Mouse (Mus musculus): ENCODE results near the gene Npc1l1. TPM values are rescaled to one million over a fixed set of nuclear protein-coding genes. Genes with fewer than 3 reads are reported as not detected.
A peak's percentile ranks its signal among the peaks of the same experiment; 100 is the strongest.

Npc1l1 gene
- polyA plus RNA-seq (2014; fragmentation: Nextera tagmentation; extraction: Ambion mirVana): not detected in 2 replicates

DNA sequence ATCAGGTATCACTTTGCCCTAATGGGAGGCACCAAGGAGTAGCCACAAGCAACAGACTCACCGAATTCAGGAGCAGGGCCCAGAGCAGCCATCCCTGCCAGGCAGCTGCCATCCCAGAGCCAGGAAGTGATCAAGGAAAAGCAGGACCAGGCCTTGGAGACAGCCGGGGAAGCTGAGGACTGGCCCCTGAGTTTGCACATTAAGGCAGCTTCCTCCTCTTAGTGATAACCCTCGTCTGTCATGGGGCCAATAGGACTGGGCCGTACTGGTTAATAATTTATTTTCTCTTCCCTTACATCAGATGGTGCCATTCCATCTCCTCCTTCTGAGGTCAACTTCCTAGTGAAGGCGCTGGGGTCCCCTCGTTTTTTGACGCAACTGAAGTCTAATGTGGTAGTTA, at the start of gene Npc1l1:
Gene Npc1l1, minus strand, starts transcription at position 132 of the 400 bp plus-strand sequence.
- WGBS: 83% methylated on average over 7 of the region's 7 CpGs
- no peak for DNase-seq (ENCODE audit: low spot score)
- ATAC-seq (ENCODE audit: low FRiP score): no peak

DNA sequence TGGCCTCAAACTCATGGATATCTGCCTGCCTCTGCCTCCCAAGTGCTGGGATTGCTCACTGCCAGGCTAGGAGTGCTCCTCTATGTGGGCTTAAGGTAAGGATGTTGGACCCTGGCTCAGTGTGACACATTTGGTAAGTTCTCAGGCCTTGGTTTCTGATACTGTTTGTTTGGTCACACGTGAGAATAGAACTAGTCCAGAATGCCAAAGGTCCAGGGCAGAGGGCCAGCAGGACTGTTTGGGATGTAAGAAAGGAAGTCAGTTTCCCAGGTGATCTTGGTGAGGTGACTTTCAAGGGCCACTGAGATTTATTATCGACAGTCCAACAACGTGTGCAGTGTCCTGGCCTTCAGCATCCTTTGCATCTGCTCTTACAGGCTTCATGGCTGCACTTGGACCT, 46.5 kb upstream of the Npc1l1 start:
- Histone ChIP-seq H3K4me2 (replicated peaks; ENCODE audit: low read depth, low read length) (no peak overlapping the region), H3K9ac (ENCODE audit: low read depth, low read length) (no peak overlapping the region), H3K27me3 (ENCODE audit: control insufficient read depth, insufficient read depth, low read length) (no peaks in the 10 kb centered on the region), H3K27ac (ENCODE audit: low read depth, low read length) (no peak overlapping the region), H3K4me1 (replicated peaks; ENCODE audit: control insufficient read depth, insufficient read depth, low read length) (peaks cover 5% of the 10 kb centered on the region; the same call in 1 of the 2 replicates), H3K36me3 (ENCODE audit: control insufficient read depth, insufficient read depth, low read length) (no peaks in the 10 kb centered on the region; the same call in 1 of the 2 replicates), H3K9me3 (ENCODE audit: control insufficient read depth, low read length) (no peaks in the 10 kb centered on the region), H3K4me3 (ENCODE audit: low read depth, low read length) (no peak overlapping the region)
- no peak for DNase-seq (ENCODE audit: low spot score)
- WGBS: 81% methylated on average over 3 of the region's 3 CpGs
- ATAC-seq (ENCODE audit: low FRiP score): no peak

More for the DNA sequence above, at the start of gene Npc1l1:
- Histone ChIP-seq H3K4me2 (replicated peaks; ENCODE audit: low read depth, low read length) (no peak within 1 kb of the TSS), H3K4me3 (ENCODE audit: low read depth, low read length) (no peak within 1 kb of the TSS), H3K36me3 (ENCODE audit: control insufficient read depth, insufficient read depth, low read length) (no peaks in the 10 kb centered on the region), H3K9ac (ENCODE audit: low read depth, low read length) (no peak within 1 kb of the TSS), H3K27ac (ENCODE audit: low read depth, low read length) (no peak within 1 kb of the TSS), H3K27me3 (ENCODE audit: control insufficient read depth, insufficient read depth, low read length) (no peaks in the 10 kb centered on the region), H3K4me1 (replicated peaks; ENCODE audit: control insufficient read depth, insufficient read depth, low read length) (no peaks in the 10 kb centered on the region), H3K9me3 (ENCODE audit: control insufficient read depth, low read length) (no peaks in the 10 kb centered on the region; the same call in 1 of the 2 replicates)

DNA sequence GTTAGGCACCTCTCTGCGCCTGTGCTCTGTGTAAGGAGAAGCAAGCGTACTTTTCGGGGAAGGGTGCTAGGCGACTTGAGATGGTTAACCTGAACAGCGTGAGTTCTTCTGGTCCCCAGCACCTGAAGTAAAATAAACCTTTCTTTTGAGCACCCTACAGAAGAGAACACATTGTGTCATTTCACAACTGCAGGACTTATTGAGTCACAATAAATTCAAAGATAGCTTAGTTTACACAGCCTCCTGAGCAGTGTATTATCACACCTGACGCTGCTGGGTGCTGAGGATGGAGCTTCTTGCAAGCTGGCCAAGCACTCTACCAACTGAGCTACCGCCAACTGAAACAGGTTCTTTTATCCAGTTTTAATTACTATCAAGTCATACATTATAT, 45.1 kb upstream of the Npc1l1 start:
- Histone ChIP-seq H3K27me3 (ENCODE audit: control insufficient read depth, insufficient read depth, low read length) (no peaks in the 10 kb centered on the region), H3K4me2 (replicated peaks; ENCODE audit: low read depth, low read length) (peak overlapping the region; percentile 81), H3K9me3 (ENCODE audit: control insufficient read depth, low read length) (no peaks in the 10 kb centered on the region), H3K27ac (ENCODE audit: low read depth, low read length) (peak overlapping the region; percentile 74), H3K4me1 (replicated peaks; ENCODE audit: control insufficient read depth, insufficient read depth, low read length) (peaks cover 5% of the 10 kb centered on the region; the same call in 1 of the 2 replicates), H3K36me3 (ENCODE audit: control insufficient read depth, insufficient read depth, low read length) (peaks cover 3% of the 10 kb centered on the region; the same call in 1 of the 2 replicates), H3K9ac (ENCODE audit: low read depth, low read length) (peak overlapping the region; percentile 95), H3K4me3 (ENCODE audit: low read depth, low read length) (peak overlapping the region; percentile 98; the same call in 1 of the 2 replicates)
- DNase-seq (ENCODE audit: low spot score) (no peak), ATAC-seq (ENCODE audit: low FRiP score) (peak; percentile 33)
- WGBS: 28% methylated on average over 7 of the region's 7 CpGs

DNA sequence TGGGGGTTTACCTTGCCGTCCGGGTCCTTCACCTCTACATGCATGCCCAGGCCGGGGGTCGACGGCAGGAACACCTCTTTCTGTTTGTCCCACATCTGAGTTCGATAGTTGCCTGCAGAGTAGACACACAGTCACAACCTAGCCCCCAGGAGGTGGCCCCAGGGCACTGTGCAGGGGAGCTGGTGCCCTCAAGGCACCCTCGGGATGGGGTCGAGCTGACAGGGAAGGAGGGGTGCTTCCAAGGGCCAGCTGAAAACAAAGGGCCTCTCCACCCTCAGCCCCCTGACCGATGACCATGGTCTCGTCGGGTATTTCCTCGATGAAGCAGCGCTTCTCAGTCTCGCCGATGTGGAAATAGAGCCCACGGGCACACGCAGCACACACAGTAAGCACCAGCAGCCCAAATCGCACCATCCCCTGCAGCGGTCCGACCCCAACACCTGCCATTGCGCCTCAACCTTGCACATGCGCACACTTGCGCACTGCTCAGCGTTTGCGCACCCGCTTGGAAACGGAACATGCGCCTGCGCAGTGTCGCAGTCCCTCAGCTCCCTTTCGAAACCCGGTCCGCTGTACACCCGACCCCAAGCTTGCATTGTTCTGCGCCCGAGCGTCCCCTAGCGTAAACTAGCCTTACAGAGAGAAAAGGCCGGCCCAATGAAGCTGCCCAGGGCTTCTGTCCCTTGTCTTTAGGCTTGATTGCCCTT, 44.6 kb upstream of the Npc1l1 start, which contains the start of gene Tmed4:
Gene Tmed4, minus strand, starts transcription at position 484 of the 707 bp plus-strand sequence.
- Histone ChIP-seq H3K9ac (ENCODE audit: low read depth, low read length) (peak within 1 kb of the TSS; percentile 95), H3K27ac (ENCODE audit: low read depth, low read length) (peak within 1 kb of the TSS; percentile 74), H3K4me2 (replicated peaks; ENCODE audit: low read depth, low read length) (peak within 1 kb of the TSS; percentile 81), H3K4me1 (replicated peaks; ENCODE audit: control insufficient read depth, insufficient read depth, low read length) (peaks cover 5% of the 10 kb centered on the region; the same call in 1 of the 2 replicates), H3K9me3 (ENCODE audit: control insufficient read depth, low read length) (no peaks in the 10 kb centered on the region), H3K4me3 (ENCODE audit: low read depth, low read length) (peak within 1 kb of the TSS; percentile 98), H3K36me3 (ENCODE audit: control insufficient read depth, insufficient read depth, low read length) (peaks cover 3% of the 10 kb centered on the region; the same call in 1 of the 2 replicates), H3K27me3 (ENCODE audit: control insufficient read depth, insufficient read depth, low read length) (no peaks in the 10 kb centered on the region)
- ATAC-seq (ENCODE audit: low FRiP score): peak; percentile 96
- WGBS: under 1% methylated on average over 39 of the region's 39 CpGs
- DNase-seq (ENCODE audit: low spot score): peak; percentile 99

DNA sequence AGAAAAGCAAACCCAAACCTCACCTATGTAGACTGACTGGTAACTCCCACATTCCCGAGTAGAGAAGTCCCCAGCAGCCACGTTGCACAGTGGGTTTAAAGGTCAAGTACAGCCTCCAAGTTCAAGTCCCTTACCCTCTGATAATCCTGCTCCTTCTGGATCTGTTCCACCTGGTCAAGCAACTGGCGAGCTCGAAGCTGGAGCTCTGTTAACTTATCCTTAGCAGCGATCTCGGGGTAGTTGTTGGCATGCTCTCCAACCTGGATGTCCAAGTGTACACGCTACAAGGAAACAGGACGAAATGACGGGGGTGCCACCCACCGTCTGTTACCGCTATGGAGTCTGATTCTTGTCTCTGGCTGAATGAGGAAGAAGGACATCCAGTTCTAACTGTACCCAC, 43.7 kb upstream of the Npc1l1 start:
- Histone ChIP-seq H3K36me3 (ENCODE audit: control insufficient read depth, insufficient read depth, low read length) (peaks cover 3% of the 10 kb centered on the region; the same call in 1 of the 2 replicates), H3K9ac (ENCODE audit: low read depth, low read length) (peak overlapping the region; percentile 95), H3K27ac (ENCODE audit: low read depth, low read length) (no peak overlapping the region), H3K4me2 (replicated peaks; ENCODE audit: low read depth, low read length) (peak overlapping the region; percentile 81), H3K9me3 (ENCODE audit: control insufficient read depth, low read length) (no peaks in the 10 kb centered on the region), H3K4me3 (ENCODE audit: low read depth, low read length) (peak overlapping the region; percentile 98), H3K4me1 (replicated peaks; ENCODE audit: control insufficient read depth, insufficient read depth, low read length) (peaks cover 5% of the 10 kb centered on the region; the same call in 1 of the 2 replicates), H3K27me3 (ENCODE audit: control insufficient read depth, insufficient read depth, low read length) (no peaks in the 10 kb centered on the region)
- 75% methylated on average over 11 of the region's 11 CpGs for WGBS
- DNase-seq (ENCODE audit: low spot score) (no peak), ATAC-seq (ENCODE audit: low FRiP score) (no peak)

DNA sequence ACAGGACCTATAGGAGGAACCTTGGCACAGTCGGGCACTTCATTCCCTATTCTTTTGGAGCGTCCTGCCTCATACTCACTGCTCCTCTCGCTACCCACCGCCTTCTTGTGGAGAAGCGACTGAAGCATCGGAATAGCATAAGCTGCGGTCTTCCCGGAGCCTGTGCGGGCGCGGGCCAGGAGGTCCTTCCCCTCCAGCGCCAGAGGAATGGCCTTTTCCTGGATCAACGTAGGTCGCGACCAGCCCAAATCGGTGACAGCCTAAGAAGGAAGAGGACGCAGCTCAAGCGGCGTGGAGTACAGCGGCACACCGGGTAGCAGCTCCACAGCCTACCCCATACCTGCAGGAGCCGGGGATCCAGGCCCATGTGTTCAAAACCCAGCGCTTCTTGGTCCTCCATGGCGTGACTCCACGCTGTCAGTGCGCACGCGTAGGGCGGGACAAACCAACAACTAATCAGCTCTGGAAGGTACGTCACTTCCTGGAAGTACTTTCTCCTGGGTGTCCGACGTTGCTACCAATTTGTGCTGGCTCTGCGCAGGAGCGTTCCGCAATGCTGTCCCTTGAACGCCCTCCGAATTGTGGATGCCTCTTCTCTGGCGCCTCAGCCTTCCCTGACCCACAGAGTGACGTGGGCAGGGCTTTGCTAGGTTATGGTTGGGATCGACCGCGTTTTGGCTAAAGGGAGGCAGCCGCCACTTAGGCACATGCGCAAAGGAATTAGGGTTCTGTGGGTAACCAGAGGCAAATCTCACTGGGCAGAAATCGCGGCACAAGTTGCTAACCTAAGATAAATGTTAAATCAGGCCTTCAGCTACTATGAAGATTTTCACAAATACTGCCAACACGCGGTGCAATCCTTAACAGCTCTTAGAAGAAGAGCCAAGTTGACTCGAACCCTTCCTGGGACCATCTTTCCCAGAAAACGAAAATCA, 37.6 kb upstream of the Npc1l1 start, which contains the start of gene Ddx56:
Gene Ddx56, minus strand, starts transcription at position 453 of the 935 bp plus-strand sequence.
- WGBS: 2% methylated on average over 49 of the region's 50 CpGs
- DNase-seq (ENCODE audit: low spot score) (peak; percentile 93), ATAC-seq (ENCODE audit: low FRiP score) (peak; percentile 95)
- Histone ChIP-seq H3K4me3 (ENCODE audit: low read depth, low read length) (peak within 1 kb of the TSS; percentile 90), H3K36me3 (ENCODE audit: control insufficient read depth, insufficient read depth, low read length) (peaks cover 18% of the 10 kb centered on the region), H3K4me2 (replicated peaks; ENCODE audit: low read depth, low read length) (peak within 1 kb of the TSS; percentile 69), H3K27ac (ENCODE audit: low read depth, low read length) (peak within 1 kb of the TSS; percentile 85), H3K27me3 (ENCODE audit: control insufficient read depth, insufficient read depth, low read length) (no peaks in the 10 kb centered on the region), H3K9me3 (ENCODE audit: control insufficient read depth, low read length) (no peaks in the 10 kb centered on the region), H3K4me1 (replicated peaks; ENCODE audit: control insufficient read depth, insufficient read depth, low read length) (peaks cover 5% of the 10 kb centered on the region; the same call in 1 of the 2 replicates), H3K9ac (ENCODE audit: low read depth, low read length) (peak within 1 kb of the TSS; percentile 84)

DNA sequence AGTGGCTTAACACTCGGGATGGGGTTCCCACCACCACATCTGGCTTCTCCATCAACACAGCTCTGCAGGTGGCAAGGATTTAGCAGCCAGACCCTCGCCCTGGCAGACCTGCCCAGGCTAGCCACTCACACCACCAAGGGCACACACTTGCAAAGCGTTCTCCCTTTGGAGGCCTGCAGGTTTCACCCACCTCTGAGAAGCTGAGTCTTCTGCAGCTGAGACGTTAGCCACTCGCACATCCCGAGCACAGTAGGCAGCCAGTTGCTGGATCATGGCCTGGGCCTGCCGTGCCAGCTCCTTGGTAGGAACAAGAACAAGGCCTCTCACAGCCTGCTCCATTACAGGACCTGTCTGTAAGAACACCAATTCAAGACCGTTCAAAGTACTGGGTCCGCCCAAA, 36.7 kb upstream of the Npc1l1 start:
- H3K36me3 ChIP-seq (ENCODE audit: control insufficient read depth, insufficient read depth, low read length): peaks cover 22% of the 10 kb centered on the region
- ATAC-seq (ENCODE audit: low FRiP score) (no peak), DNase-seq (ENCODE audit: low spot score) (no peak)
- WGBS: 72% methylated on average over 9 of the region's 9 CpGs
- H3K9ac ChIP-seq (ENCODE audit: low read depth, low read length): peak overlapping the region; percentile 84
- H3K27ac ChIP-seq (ENCODE audit: low read depth, low read length): no peak overlapping the region
- H3K9me3 ChIP-seq (ENCODE audit: control insufficient read depth, low read length): no peaks in the 10 kb centered on the region
- peak overlapping the region; percentile 90 for H3K4me3 ChIP-seq (ENCODE audit: low read depth, low read length)
- H3K4me1 ChIP-seq (replicated peaks; ENCODE audit: control insufficient read depth, insufficient read depth, low read length): peaks cover 5% of the 10 kb centered on the region; the same call in 1 of the 2 replicates
- no peaks in the 10 kb centered on the region for H3K27me3 ChIP-seq (ENCODE audit: control insufficient read depth, insufficient read depth, low read length)
- H3K4me2 ChIP-seq (replicated peaks; ENCODE audit: low read depth, low read length): peak overlapping the region; percentile 69

DNA sequence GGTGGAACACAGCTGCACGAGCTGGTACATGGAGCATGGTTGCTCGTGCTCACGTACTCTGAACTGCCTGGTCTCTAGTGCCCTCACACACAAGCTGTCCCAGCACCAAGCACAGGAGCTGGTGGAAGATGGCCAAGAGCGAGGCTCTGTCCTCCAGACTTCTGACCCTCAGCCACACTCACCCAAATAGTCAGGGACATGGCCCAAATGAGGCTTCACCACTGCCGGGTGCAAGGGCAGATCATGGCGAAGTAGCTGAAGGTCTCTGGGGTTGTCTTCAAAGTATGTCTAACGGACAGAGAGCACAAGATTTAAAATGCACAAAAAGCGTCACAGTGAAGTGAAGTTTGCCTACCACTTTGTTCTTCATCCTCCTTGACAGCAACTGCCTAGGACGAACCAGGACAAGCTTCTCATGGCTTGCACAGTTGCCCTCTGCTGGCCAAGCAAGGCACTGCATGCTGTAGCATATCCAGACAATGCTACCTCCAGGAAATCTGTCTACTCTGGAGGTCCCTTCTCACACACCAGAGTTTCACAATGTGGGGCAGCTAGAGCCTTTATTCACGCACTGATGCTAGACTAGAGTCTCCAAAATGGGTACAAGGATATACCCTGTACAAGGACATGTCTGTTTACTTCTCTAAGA, 31.6 kb upstream of the Npc1l1 start:
- no peaks in the 10 kb centered on the region for H3K27me3 ChIP-seq (ENCODE audit: control insufficient read depth, insufficient read depth, low read length)
- no peak for ATAC-seq (ENCODE audit: low FRiP score)
- DNase-seq (ENCODE audit: low spot score): peak; percentile 89
- no peak overlapping the region for H3K27ac ChIP-seq (ENCODE audit: low read depth, low read length)
- no peaks in the 10 kb centered on the region for H3K9me3 ChIP-seq (ENCODE audit: control insufficient read depth, low read length)
- H3K4me3 ChIP-seq (ENCODE audit: low read depth, low read length): no peak overlapping the region
- peaks cover 34% of the 10 kb centered on the region for H3K36me3 ChIP-seq (ENCODE audit: control insufficient read depth, insufficient read depth, low read length)
- WGBS: 80% methylated on average over 10 of the region's 10 CpGs
- H3K4me2 ChIP-seq (replicated peaks; ENCODE audit: low read depth, low read length): no peak overlapping the region
- peaks cover under 1% of the 10 kb centered on the region; the same call in 1 of the 2 replicates for H3K4me1 ChIP-seq (replicated peaks; ENCODE audit: control insufficient read depth, insufficient read depth, low read length)
- H3K9ac ChIP-seq (ENCODE audit: low read depth, low read length): no peak overlapping the region

Data from hindbrain, embryonic 11.5 days (tissue).